Mouse (Mus musculus) midbrain, postnatal 0 days (tissue): ENCODE data around the gene Hspd1. TPM values are rescaled to one million over a fixed set of nuclear protein-coding genes. Genes with fewer than 3 reads are reported as not detected.

Source experiments
- ATAC-seq: fragments of 200-750 bp; cut with Nextera tagmentation; 2 replicates; pipeline ENCODE4 v1.8.0; 2017; ENCODE audit warnings: moderate number of reproducible peaks, mild to moderate bottlenecking, moderate TSS enrichment, moderate library complexity; ENCODE audit not compliant: low FRiP score
- DNase-seq: peaks from one replicate; pipeline ENCODE4 v3.0.0-alpha.2; 2015; ENCODE audit warnings: low spot score
- H3K27ac ChIP-seq: fragments of 300-500 bp; sonication (generic); 2 replicates; pipeline ENCODE4 v1.5.1; 2014; ENCODE audit warnings: low read depth, mild to moderate bottlenecking, low read length, mixed read lengths
- H3K27me3 ChIP-seq: fragments of 300-500 bp; sonication (generic); 2 replicates; pipeline ENCODE4 v1.6.1; 2014; ENCODE audit warnings: low read length, control low read depth, mixed read lengths; ENCODE audit not compliant: insufficient read depth
- H3K36me3 ChIP-seq: fragments of 300-500 bp; sonication (generic); 2 replicates; pipeline ENCODE4 v1.6.1; 2014; ENCODE audit warnings: low read length, control low read depth, mixed read lengths; ENCODE audit not compliant: insufficient read depth
- H3K4me1 ChIP-seq: fragments of 300-500 bp; sonication (generic); 2 replicates; pipeline ENCODE4 v1.6.1; 2014; ENCODE audit warnings: mild to moderate bottlenecking, control low read depth, antibody characterized with exemption, low read length, mixed read lengths; ENCODE audit not compliant: insufficient read depth
- H3K4me2 ChIP-seq: fragments of 300-500 bp; sonication (generic); 2 replicates; pipeline ENCODE4 v1.6.1; 2014; ENCODE audit warnings: low read depth, mild to moderate bottlenecking, low read length, mixed read lengths; ENCODE audit not compliant: poor library complexity, severe bottlenecking
- H3K4me3 ChIP-seq: fragments of 300-500 bp; sonication (generic); 2 replicates; pipeline ENCODE4 v1.5.1; 2014; ENCODE audit warnings: low read depth, mild to moderate bottlenecking, low read length, moderate library complexity
- H3K9ac ChIP-seq: fragments of 300-500 bp; sonication (generic); replicated peaks from 2 replicates; pipeline ENCODE4 v1.6.1; 2014; ENCODE audit warnings: mild to moderate bottlenecking, low read length, moderate library complexity, mixed read lengths; ENCODE audit not compliant: poor library complexity, severe bottlenecking
- H3K9me3 ChIP-seq: fragments of 300-500 bp; sonication (generic); 2 replicates; pipeline ENCODE4 v1.6.1; 2016; ENCODE audit warnings: low read length, control low read depth
- CTCF ChIP-seq: IDR thresholded peaks from 2 replicates; pipeline ENCODE4 v1.5.1; 2016; ENCODE audit warnings: antibody characterized with exemption, mild to moderate bottlenecking
- WGBS: fragments of 180-500 bp; shearing (Covaris S2); extraction: QIAGEN DNeasy Blood & Tissue Kit; methylation state at CpG from one replicate; pipeline ENCODE4 v1.1.7; 2014; 5-methylcytosine and 5-hydroxymethylcytosine counted together
- polyA plus RNA-seq: library from polyadenylated mRNA; unstranded; fragments of >200 nt; fragmentation: Nextera tagmentation; extraction: Ambion mirVana; gene quantifications from 2 replicates; pipeline ENCODE4 v1.2.1, GENCODE M21; 2015
- total RNA-seq: library from RNA; depleted of rRNA; stranded (reverse); fragments of >200 nt; gene quantifications from 2 replicates; pipeline ENCODE4 v1.2.3, GENCODE M21; 2014; rRNA removed

The Hspd1 gene
- total and polyA plus RNA-seq, 2 experiments from 2014 or later, result 92.5 to 217 TPM

GRCm38 (mm10) chr1:55039944-55040343, 48.1 kb downstream of the Hspd1 start:
- Histone ChIP-seq H3K4me3 (no peak overlapping the region), H3K4me2 (no peak overlapping the region), H3K4me1 (no peaks in the 10 kb centered on the region), H3K9ac (no peak overlapping the region), H3K36me3 (no peaks in the 10 kb centered on the region), H3K27ac (no peak overlapping the region), H3K9me3 (peaks cover 5% of the 10 kb centered on the region; the same call in 1 of the 2 replicates), H3K27me3 (no peaks in the 10 kb centered on the region)
- no peak for DNase-seq
- ATAC-seq, result no peak
- no peak for TF ChIP-seq CTCF
- WGBS, result 92% methylated on average over 1 of the region's 1 CpGs

GRCm38 (mm10) chr1:55031026-55031779, 56.8 kb downstream of the Hspd1 start:
- TF ChIP-seq CTCF, result no peak

GRCm38 (mm10) chr1:55029446-55029845, 58.6 kb downstream of the Hspd1 start:
- Histone ChIP-seq H3K27me3 (0 out of 2 replicates have a peak, but pooled peaks cover 2% of the 10 kb centered on the region), H3K4me2 (no peak overlapping the region), H3K27ac (no peak overlapping the region), H3K9ac (no peak overlapping the region), H3K4me1 (peaks cover 6% of the 10 kb centered on the region; the same call in 1 of the 2 replicates), H3K4me3 (no peak overlapping the region), H3K36me3 (no peaks in the 10 kb centered on the region), H3K9me3 (no peaks in the 10 kb centered on the region)
- TF ChIP-seq CTCF, result no peak
- DNase-seq (no peak), ATAC-seq (no peak)
- 71% methylated on average over 4 of the region's 4 CpGs for WGBS

More at GRCm38 (mm10) chr1:55031026-55031779, 56.8 kb downstream of the Hspd1 start:
- ATAC-seq (no peak), DNase-seq (no peak)
- H3K4me2 ChIP-seq, result no peak overlapping the region
- H3K9me3 ChIP-seq, result no peaks in the 10 kb centered on the region
- no peak overlapping the region for H3K9ac ChIP-seq
- H3K27ac ChIP-seq, result no peak overlapping the region
- H3K4me3 ChIP-seq, result no peak overlapping the region
- no peaks in the 10 kb centered on the region for H3K36me3 ChIP-seq
- 0 out of 2 replicates have a peak, but pooled peaks cover 2% of the 10 kb centered on the region for H3K27me3 ChIP-seq
- no peaks in the 10 kb centered on the region for H3K4me1 ChIP-seq

GRCm38 (mm10) chr1:55028512-55029249, 59.4 kb downstream of the Hspd1 start:
- DNase-seq (no peak), ATAC-seq (no peak)
- H3K27me3 ChIP-seq, result 0 out of 2 replicates have a peak, but pooled peaks cover 2% of the 10 kb centered on the region
- no peak overlapping the region for H3K9ac ChIP-seq
- no peaks in the 10 kb centered on the region for H3K36me3 ChIP-seq
- H3K4me2 ChIP-seq, result no peak overlapping the region
- no peak overlapping the region for H3K4me3 ChIP-seq
- no peak overlapping the region for H3K27ac ChIP-seq
- no peaks in the 10 kb centered on the region for H3K9me3 ChIP-seq
- peaks cover 6% of the 10 kb centered on the region; the same call in 1 of the 2 replicates for H3K4me1 ChIP-seq
- 89% methylated on average over 11 of the region's 11 CpGs for whole genome bisulfite sequencing
- no peak for TF ChIP-seq CTCF

GRCm38 (mm10) chr1:55027966-55028365, 60.1 kb downstream of the Hspd1 start:
- no peak for TF ChIP-seq CTCF
- Histone ChIP-seq H3K27ac (no peak overlapping the region), H3K4me1 (peaks cover 6% of the 10 kb centered on the region; the same call in 1 of the 2 replicates), H3K36me3 (no peaks in the 10 kb centered on the region), H3K9me3 (no peaks in the 10 kb centered on the region), H3K4me2 (no peak overlapping the region), H3K4me3 (peak overlapping the region; percentile 90), H3K9ac (no peak overlapping the region), H3K27me3 (0 out of 2 replicates have a peak, but pooled peaks cover 2% of the 10 kb centered on the region)
- ATAC-seq (peak; percentile 1; the same call in 1 of the 2 replicates), DNase-seq (no peak)
- WGBS, result 93% methylated on average over 1 of the region's 1 CpGs

Other genes with a start within 250 kb of the Hspd1 start
- 51.6 and 68.9 TPM in 2 replicates for gene Ankrd44, start 161.9 kb downstream of the Hspd1 start, total RNA-seq
- 13.2 and 16.7 TPM in 2 replicates for gene Ankrd44, start 161.9 kb downstream of the Hspd1 start, polyA plus RNA-seq
- 171 and 262 TPM in 2 replicates for gene Sf3b1, start 60.8 kb downstream of the Hspd1 start, total RNA-seq
- 250 and 282 TPM in 2 replicates for gene Sf3b1, start 60.8 kb downstream of the Hspd1 start, polyA plus RNA-seq
- 19.7 and 25.3 TPM in 2 replicates for gene Coq10b, start 35.5 kb downstream of the Hspd1 start, total RNA-seq
- 25.9 and 26.5 TPM in 2 replicates for gene Coq10b, start 35.5 kb downstream of the Hspd1 start, polyA plus RNA-seq
- gene Hspe1, start 111 bp downstream of the Hspd1 start, total RNA-seq, result 85.5 and 103 TPM in 2 replicates
- 249 and 263 TPM in 2 replicates for gene Hspe1, start 111 bp downstream of the Hspd1 start, polyA plus RNA-seq
- 80.9 and 83.8 TPM in 2 replicates for gene Mob4, start 43.0 kb upstream of the Hspd1 start, total RNA-seq
- gene Mob4, start 43.0 kb upstream of the Hspd1 start, polyA plus RNA-seq, result 126 and 143 TPM in 2 replicates
- gene Rftn2, start 138.5 kb upstream of the Hspd1 start, total RNA-seq, result 10.4 and 10.9 TPM in 2 replicates
- 11.4 and 12.0 TPM in 2 replicates for gene Rftn2, start 138.5 kb upstream of the Hspd1 start, polyA plus RNA-seq
- gene Mars2, start 148.9 kb upstream of the Hspd1 start, total RNA-seq, result 11.6 and 14.4 TPM in 2 replicates
- 2.4 and 2.5 TPM in 2 replicates for gene Mars2, start 148.9 kb upstream of the Hspd1 start, polyA plus RNA-seq